Mouse (Mus musculus): ENCODE results near the gene Ntrk1. TPM values are rescaled to one million over a fixed set of nuclear protein-coding genes. Genes with fewer than 3 reads are reported as not detected.
"Not testable (repeated sequence)": the region's sequence is repeated elsewhere in the genome, so short reads cannot be mapped to it uniquely, and the experiment has no call there.

Ntrk1 gene
- 93.8 and 141 TPM in 2 replicates for polyA plus RNA-seq (2016; fragmentation: Nextera tagmentation; extraction: Ambion mirVana)

- Histone ChIP-seq H3K36me3 (no peaks in the 10 kb centered on the region), H3K27me3 (replicated peaks) (peaks cover 81% of the 10 kb centered on the region), H3K4me3 (peak within 1 kb of the TSS; percentile 34), H3K27ac (no peak within 1 kb of the TSS), H3K9me3 (no peaks in the 10 kb centered on the region), H3K9ac (peak within 1 kb of the TSS; percentile 44; the same call in 1 of the 2 replicates), H3K4me1 (peaks cover 21% of the 10 kb centered on the region), H3K4me2 (replicated peaks) (peak within 1 kb of the TSS; percentile 59)
- peak; percentile 38; the same call in 1 of the 2 replicates for ATAC-seq (ENCODE audit: low FRiP score, low read depth)
- WGBS, result 0% methylated on average over 47 of the region's 47 CpGs
Measured at GRCm38 (mm10) chr3:87794922-87795325, at the start of gene Ntrk1. Gene Ntrk1 (minus strand): TSS chr3:87795162.

- no peaks in the 10 kb centered on the region for H3K4me1 ChIP-seq
- H3K9me3 ChIP-seq, result no peaks in the 10 kb centered on the region
- H3K36me3 ChIP-seq, result no peaks in the 10 kb centered on the region
- H3K27me3 ChIP-seq (replicated peaks), result no peaks in the 10 kb centered on the region
- no peak overlapping the region for H3K27ac ChIP-seq
- H3K9ac ChIP-seq, result no peak overlapping the region
- no peak overlapping the region for H3K4me2 ChIP-seq (replicated peaks)
- no peak for ATAC-seq (ENCODE audit: low FRiP score, low read depth)
- no peak overlapping the region for H3K4me3 ChIP-seq
Measured at GRCm38 (mm10) chr3:87840858-87841257, 45.9 kb upstream of the Ntrk1 start.

- Histone ChIP-seq H3K27ac (no peak overlapping the region), H3K4me1 (no peaks in the 10 kb centered on the region), H3K9me3 (no peaks in the 10 kb centered on the region), H3K4me2 (replicated peaks) (no peak overlapping the region), H3K4me3 (no peak overlapping the region), H3K27me3 (replicated peaks) (no peaks in the 10 kb centered on the region), H3K36me3 (no peaks in the 10 kb centered on the region), H3K9ac (no peak overlapping the region)
- no peak for ATAC-seq (ENCODE audit: low FRiP score, low read depth)
- WGBS, result 1% methylated on average over 4 of the region's 4 CpGs
Measured at GRCm38 (mm10) chr3:87838622-87839021, 43.7 kb upstream of the Ntrk1 start.

- no peak overlapping the region for H3K9ac ChIP-seq
- H3K27ac ChIP-seq, result no peak overlapping the region
- H3K4me2 ChIP-seq (replicated peaks), result no peak overlapping the region
- ATAC-seq (ENCODE audit: low FRiP score, low read depth), result no peak
- no peak overlapping the region for H3K4me3 ChIP-seq
- H3K36me3 ChIP-seq, result no peaks in the 10 kb centered on the region
- no peaks in the 10 kb centered on the region for H3K27me3 ChIP-seq (replicated peaks)
- H3K9me3 ChIP-seq, result no peaks in the 10 kb centered on the region
- WGBS, result 69% methylated on average over 5 of the region's 5 CpGs
- no peaks in the 10 kb centered on the region for H3K4me1 ChIP-seq
Measured at GRCm38 (mm10) chr3:87833482-87833881, 38.5 kb upstream of the Ntrk1 start.

- Histone ChIP-seq H3K36me3 (no peaks in the 10 kb centered on the region), H3K27ac (no peak overlapping the region), H3K4me3 (no peak overlapping the region), H3K27me3 (replicated peaks) (no peaks in the 10 kb centered on the region), H3K4me2 (replicated peaks) (no peak overlapping the region), H3K4me1 (no peaks in the 10 kb centered on the region), H3K9me3 (no peaks in the 10 kb centered on the region), H3K9ac (no peak overlapping the region)
- 88% methylated on average over 7 of the region's 7 CpGs for WGBS
- no peak for ATAC-seq (ENCODE audit: low FRiP score, low read depth)
Measured at GRCm38 (mm10) chr3:87832109-87832859, 37.3 kb upstream of the Ntrk1 start.

- H3K4me3 ChIP-seq, result no peak overlapping the region
- ATAC-seq (ENCODE audit: low FRiP score, low read depth), result no peak
- no peaks in the 10 kb centered on the region for H3K27me3 ChIP-seq (replicated peaks)
- no peaks in the 10 kb centered on the region for H3K36me3 ChIP-seq
- no peak overlapping the region for H3K9ac ChIP-seq
- 49% methylated on average over 10 of the region's 10 CpGs for WGBS
- H3K27ac ChIP-seq, result no peak overlapping the region
- H3K4me2 ChIP-seq (replicated peaks), result no peak overlapping the region
- no peaks in the 10 kb centered on the region for H3K9me3 ChIP-seq
- H3K4me1 ChIP-seq, result no peaks in the 10 kb centered on the region
Measured at GRCm38 (mm10) chr3:87829025-87829424, 34.1 kb upstream of the Ntrk1 start.

GRCm38 (mm10) chr3:87828435-87828834 is 33.5 kb upstream of the Ntrk1 start:
- no peak overlapping the region for H3K4me3 ChIP-seq
- H3K9me3 ChIP-seq, result no peaks in the 10 kb centered on the region
- H3K27me3 ChIP-seq (replicated peaks), result no peaks in the 10 kb centered on the region
- WGBS, result 47% methylated on average over 4 of the region's 4 CpGs
- no peak overlapping the region for H3K27ac ChIP-seq
- H3K4me2 ChIP-seq (replicated peaks), result no peak overlapping the region
- no peaks in the 10 kb centered on the region for H3K4me1 ChIP-seq
- no peak for ATAC-seq (ENCODE audit: low FRiP score, low read depth)
- H3K9ac ChIP-seq, result no peak overlapping the region
- no peaks in the 10 kb centered on the region for H3K36me3 ChIP-seq

GRCm38 (mm10) chr3:87824206-87824605 is 29.2 kb upstream of the Ntrk1 start, which contains the start of gene Pear1:
Gene Pear1 (minus strand): TSS chr3:87824306.
- not testable (repeated sequence) for H3K9ac ChIP-seq; H3K4me2 ChIP-seq (replicated peaks); H3K36me3 ChIP-seq; H3K9me3 ChIP-seq; H3K27me3 ChIP-seq (replicated peaks); H3K27ac ChIP-seq; H3K4me3 ChIP-seq; ATAC-seq (ENCODE audit: low FRiP score, low read depth); H3K4me1 ChIP-seq
- 100% methylated on average over 1 of the region's 1 CpGs for WGBS

GRCm38 (mm10) chr3:87818226-87818625 is 23.3 kb upstream of the Ntrk1 start:
- WGBS, result 56% methylated on average over 12 of the region's 12 CpGs
- Histone ChIP-seq H3K4me2 (replicated peaks) (no peak overlapping the region), H3K4me1 (no peaks in the 10 kb centered on the region), H3K9me3 (no peaks in the 10 kb centered on the region), H3K27me3 (replicated peaks) (peaks cover 16% of the 10 kb centered on the region), H3K9ac (no peak overlapping the region), H3K27ac (no peak overlapping the region), H3K36me3 (no peaks in the 10 kb centered on the region), H3K4me3 (no peak overlapping the region)
- ATAC-seq (ENCODE audit: low FRiP score, low read depth), result no peak

- Histone ChIP-seq H3K36me3 (no peaks in the 10 kb centered on the region), H3K4me1 (no peaks in the 10 kb centered on the region), H3K27ac (no peak overlapping the region), H3K9me3 (no peaks in the 10 kb centered on the region), H3K4me2 (replicated peaks) (peak overlapping the region; percentile 33; the same call in 1 of the 2 replicates), H3K9ac (no peak overlapping the region), H3K4me3 (no peak overlapping the region), H3K27me3 (replicated peaks) (peaks cover 26% of the 10 kb centered on the region)
- ATAC-seq (ENCODE audit: low FRiP score, low read depth), result peak; percentile 57; the same call in 1 of the 2 replicates
- WGBS, result 6% methylated on average over 12 of the region's 12 CpGs
Measured at GRCm38 (mm10) chr3:87816646-87817093, 21.7 kb upstream of the Ntrk1 start.

- Histone ChIP-seq H3K27ac (no peak overlapping the region), H3K9ac (no peak overlapping the region), H3K9me3 (no peaks in the 10 kb centered on the region), H3K4me1 (no peaks in the 10 kb centered on the region), H3K27me3 (replicated peaks) (peaks cover 31% of the 10 kb centered on the region), H3K36me3 (no peaks in the 10 kb centered on the region), H3K4me2 (replicated peaks) (peak overlapping the region; percentile 33; the same call in 1 of the 2 replicates), H3K4me3 (no peak overlapping the region)
- ATAC-seq (ENCODE audit: low FRiP score, low read depth), result no peak
- WGBS, result 56% methylated on average over 6 of the region's 6 CpGs
Measured at GRCm38 (mm10) chr3:87816166-87816565, 21.2 kb upstream of the Ntrk1 start.

GRCm38 (mm10) chr3:87812873-87813272 is 17.9 kb upstream of the Ntrk1 start:
- no peak overlapping the region for H3K4me3 ChIP-seq
- 65% methylated on average over 10 of the region's 10 CpGs for WGBS
- H3K27me3 ChIP-seq (replicated peaks), result peaks cover 62% of the 10 kb centered on the region
- H3K9ac ChIP-seq, result no peak overlapping the region
- H3K27ac ChIP-seq, result no peak overlapping the region
- no peaks in the 10 kb centered on the region for H3K9me3 ChIP-seq
- H3K4me1 ChIP-seq, result peaks cover 5% of the 10 kb centered on the region; the same call in 1 of the 2 replicates
- H3K36me3 ChIP-seq, result no peaks in the 10 kb centered on the region
- H3K4me2 ChIP-seq (replicated peaks), result no peak overlapping the region
- no peak for ATAC-seq (ENCODE audit: low FRiP score, low read depth)

- WGBS, result 84% methylated on average over 4 of the region's 4 CpGs
- Histone ChIP-seq H3K4me1 (peaks cover 5% of the 10 kb centered on the region; the same call in 1 of the 2 replicates), H3K9ac (no peak overlapping the region), H3K9me3 (no peaks in the 10 kb centered on the region), H3K27ac (no peak overlapping the region), H3K36me3 (no peaks in the 10 kb centered on the region), H3K4me2 (replicated peaks) (no peak overlapping the region), H3K4me3 (no peak overlapping the region), H3K27me3 (replicated peaks) (peaks cover 63% of the 10 kb centered on the region)
- ATAC-seq (ENCODE audit: low FRiP score, low read depth), result no peak
Measured at GRCm38 (mm10) chr3:87812413-87812812, 17.5 kb upstream of the Ntrk1 start.
